Mouse (Mus musculus) midbrain, embryonic 14.5 days (tissue): Measurements from ENCODE around the gene Abhd2. TPM values are rescaled to one million over a fixed set of nuclear protein-coding genes. Genes with fewer than 3 reads are reported as not detected.

ENCODE experiments used
- ATAC-seq: fragments of 200-750 bp; cut with Nextera tagmentation; 2 replicates; pipeline ENCODE4 v1.8.0; 2017; ENCODE audit warnings: moderate number of reproducible peaks, moderate library complexity; ENCODE audit not compliant: low FRiP score, low TSS enrichment
- DNase-seq: peaks from one replicate; pipeline ENCODE4 v3.0.0-alpha.2; 2015
- H3K27ac ChIP-seq: fragments of 300-500 bp; sonication (generic); replicated peaks from 2 replicates; pipeline ENCODE4 v1.5.1; 2014; ENCODE audit warnings: mild to moderate bottlenecking, low read depth, low read length, moderate library complexity
- H3K27me3 ChIP-seq: fragments of 300-500 bp; sonication (generic); 2 replicates; pipeline ENCODE4 v1.6.1; 2014; ENCODE audit warnings: low read length, control low read depth, mixed read lengths; ENCODE audit not compliant: control insufficient read depth, insufficient read depth
- H3K36me3 ChIP-seq: fragments of 300-500 bp; sonication (generic); 2 replicates; pipeline ENCODE4 v1.6.1; 2014; ENCODE audit warnings: low read length, control low read depth; ENCODE audit not compliant: control insufficient read depth, insufficient read depth
- H3K4me1 ChIP-seq: fragments of 300-500 bp; sonication (generic); 2 replicates; pipeline ENCODE4 v1.6.1; 2014; ENCODE audit warnings: mild to moderate bottlenecking, antibody characterized with exemption, low read length, control low read depth; ENCODE audit not compliant: control insufficient read depth, insufficient read depth
- H3K4me2 ChIP-seq: fragments of 300-500 bp; sonication (generic); 2 replicates; pipeline ENCODE4 v1.6.1; 2014; ENCODE audit warnings: mild to moderate bottlenecking, low read length, moderate library complexity
- H3K4me3 ChIP-seq: fragments of 300-500 bp; sonication (generic); replicated peaks from 2 replicates; pipeline ENCODE4 v1.5.1; 2014; ENCODE audit warnings: low read depth, low read length
- H3K9ac ChIP-seq: fragments of 300-500 bp; sonication (generic); replicated peaks from 2 replicates; pipeline ENCODE4 v1.6.1; 2014; ENCODE audit warnings: mild to moderate bottlenecking, low read length, moderate library complexity
- H3K9me3 ChIP-seq: fragments of 300-500 bp; sonication (generic); 2 replicates; pipeline ENCODE4 v1.6.1; 2016; ENCODE audit warnings: low read length, control low read depth, mixed read lengths; ENCODE audit not compliant: control insufficient read depth
- WGBS: fragments of 180-500 bp; shearing (Covaris S2); extraction: QIAGEN DNeasy Blood & Tissue Kit; methylation state at CpG from one replicate; pipeline ENCODE4 v1.1.7; 2014; 5-methylcytosine and 5-hydroxymethylcytosine counted together
- polyA plus RNA-seq: library from polyadenylated mRNA; unstranded; fragments of >200 nt; fragmentation: Nextera tagmentation; extraction: Ambion mirVana; gene quantifications from 2 replicates; pipeline ENCODE4 v1.2.1, GENCODE M21; 2014

The Abhd2 gene
- polyA plus RNA-seq, 1 experiment from 2014 or later, result 21.5 TPM

GRCm38 (mm10) chr7:79303183-79303761 lies 30.3 kb downstream of the Abhd2 start:
- no peaks in the 10 kb centered on the region for H3K9me3 ChIP-seq
- H3K4me2 ChIP-seq, result no peak overlapping the region
- 60% methylated on average over 6 of the region's 6 CpGs for WGBS
- peaks cover 12% of the 10 kb centered on the region for H3K36me3 ChIP-seq
- no peaks in the 10 kb centered on the region for H3K27me3 ChIP-seq
- no peak overlapping the region for H3K9ac ChIP-seq
- ATAC-seq (no peak), DNase-seq (no peak)
- peaks cover 29% of the 10 kb centered on the region for H3K4me1 ChIP-seq
- H3K27ac ChIP-seq, result no peak overlapping the region
- no peak overlapping the region for H3K4me3 ChIP-seq

GRCm38 (mm10) chr7:79308455-79309030 lies 35.5 kb downstream of the Abhd2 start:
- Histone ChIP-seq H3K9me3 (no peaks in the 10 kb centered on the region), H3K4me1 (peaks cover 36% of the 10 kb centered on the region), H3K4me3 (no peak overlapping the region), H3K27ac (peak overlapping the region; percentile 62; the same call in 1 of the 2 replicates), H3K4me2 (no peak overlapping the region), H3K9ac (no peak overlapping the region), H3K27me3 (no peaks in the 10 kb centered on the region), H3K36me3 (no peaks in the 10 kb centered on the region)
- ATAC-seq, result no peak
- 79% methylated on average over 8 of the region's 8 CpGs for WGBS
- DNase-seq, result no peak

GRCm38 (mm10) chr7:79309247-79310190 lies 36.5 kb downstream of the Abhd2 start:
- Histone ChIP-seq H3K4me3 (no peak overlapping the region), H3K9ac (no peak overlapping the region), H3K27ac (peak overlapping the region; percentile 62), H3K4me1 (peaks cover 44% of the 10 kb centered on the region), H3K36me3 (no peaks in the 10 kb centered on the region), H3K9me3 (no peaks in the 10 kb centered on the region), H3K27me3 (no peaks in the 10 kb centered on the region), H3K4me2 (no peak overlapping the region)
- ATAC-seq, result no peak
- WGBS, result 43% methylated on average over 19 of the region's 19 CpGs
- DNase-seq, result no peak

GRCm38 (mm10) chr7:79310191-79310555 lies 37.2 kb downstream of the Abhd2 start:
- Histone ChIP-seq H3K27ac (peak overlapping the region; percentile 62), H3K9me3 (no peaks in the 10 kb centered on the region), H3K4me1 (peaks cover 50% of the 10 kb centered on the region), H3K4me2 (no peak overlapping the region), H3K27me3 (no peaks in the 10 kb centered on the region), H3K36me3 (no peaks in the 10 kb centered on the region), H3K9ac (no peak overlapping the region), H3K4me3 (no peak overlapping the region)
- ATAC-seq (no peak), DNase-seq (peak; percentile 68)
- 10% methylated on average over 1 of the region's 1 CpGs for WGBS

GRCm38 (mm10) chr7:79311420-79311988 lies 38.5 kb downstream of the Abhd2 start:
- ATAC-seq, result no peak
- Histone ChIP-seq H3K9me3 (no peaks in the 10 kb centered on the region), H3K27ac (no peak overlapping the region), H3K27me3 (no peaks in the 10 kb centered on the region), H3K4me2 (no peak overlapping the region), H3K9ac (no peak overlapping the region), H3K4me1 (peaks cover 60% of the 10 kb centered on the region), H3K36me3 (no peaks in the 10 kb centered on the region), H3K4me3 (no peak overlapping the region)
- 95% methylated on average over 5 of the region's 5 CpGs for WGBS
- DNase-seq, result no peak

- no peak overlapping the region for H3K9ac ChIP-seq
- 74% methylated on average over 7 of the region's 8 CpGs for WGBS
- no peak for DNase-seq
Measured at GRCm38 (mm10) chr7:79312246-79312645, 39.2 kb downstream of the Abhd2 start.

GRCm38 (mm10) chr7:79313519-79314059 lies 40.6 kb downstream of the Abhd2 start:
- H3K27me3 ChIP-seq, result no peaks in the 10 kb centered on the region
- H3K36me3 ChIP-seq, result no peaks in the 10 kb centered on the region
- ATAC-seq, result no peak
- no peaks in the 10 kb centered on the region for H3K9me3 ChIP-seq
- no peak overlapping the region for H3K4me2 ChIP-seq
- no peak overlapping the region for H3K9ac ChIP-seq
- no peak overlapping the region for H3K4me3 ChIP-seq
- DNase-seq, result no peak
- 77% methylated on average over 12 of the region's 12 CpGs for WGBS
- peaks cover 69% of the 10 kb centered on the region for H3K4me1 ChIP-seq
- H3K27ac ChIP-seq, result peak overlapping the region; percentile 37; the same call in 1 of the 2 replicates

More at GRCm38 (mm10) chr7:79312246-79312645, 39.2 kb downstream of the Abhd2 start:
- no peak for ATAC-seq
- Histone ChIP-seq H3K36me3 (no peaks in the 10 kb centered on the region), H3K9me3 (no peaks in the 10 kb centered on the region), H3K4me2 (no peak overlapping the region), H3K27me3 (no peaks in the 10 kb centered on the region), H3K4me3 (no peak overlapping the region), H3K4me1 (peaks cover 64% of the 10 kb centered on the region), H3K27ac (peak overlapping the region; percentile 66)

GRCm38 (mm10) chr7:79314517-79314916 lies 41.5 kb downstream of the Abhd2 start:
- ATAC-seq (no peak), DNase-seq (no peak)
- Histone ChIP-seq H3K9ac (no peak overlapping the region), H3K36me3 (no peaks in the 10 kb centered on the region), H3K4me2 (no peak overlapping the region), H3K4me1 (peaks cover 61% of the 10 kb centered on the region), H3K27me3 (no peaks in the 10 kb centered on the region), H3K27ac (0 out of 2 replicates have a peak overlapping the region, but pooled peaks have one; percentile 56), H3K9me3 (no peaks in the 10 kb centered on the region), H3K4me3 (no peak overlapping the region)
- 58% methylated on average over 5 of the region's 5 CpGs for WGBS
